Mouse (Mus musculus) right cerebral cortex, adult 2 months (tissue): Measurements from ENCODE around the gene Tsga10.

Experiments used
- DNase-seq, 2 experiments: peaks; one replicate each; pipeline ENCODE4 v3.0.0; 2021 to 2022; ENCODE audit warnings: low spot score in 2 of 2

Gene Tsga10

GRCm38 (mm10) chr1:37866286-37866685 lies at the start of gene Tsga10:
Gene Tsga10, minus strand, starts transcription at chr1:37866429.
- DNase-seq = no peak

GRCm38 (mm10) chr1:37912751-37913150 lies 46.5 kb upstream of the Tsga10 start:
- no peak for DNase-seq

GRCm38 (mm10) chr1:37903178-37903577 lies 36.9 kb upstream of the Tsga10 start:
- DNase-seq = peak; percentile 22 to 31

- DNase-seq = no peak
These were observed 34.1 kb upstream of the Tsga10 start for GRCm38 (mm10) chr1:37900288-37900687.

- no peak for DNase-seq
These were observed 33.6 kb upstream of the Tsga10 start for GRCm38 (mm10) chr1:37899816-37900215.

- no peak for DNase-seq
These were observed 28.4 kb upstream of the Tsga10 start for GRCm38 (mm10) chr1:37894606-37895005.

- DNase-seq = no peak
These were observed 25.2 kb upstream of the Tsga10 start for GRCm38 (mm10) chr1:37891400-37891799.

- DNase-seq = peak; percentile 91 to 95
These were observed 23.9 kb upstream of the Tsga10 start, which contains the start of the genes Mitd1 and Mrpl30 for GRCm38 (mm10) chr1:37890025-37890652. Gene Mitd1, minus strand, starts transcription at chr1:37890411. Gene Mrpl30, plus strand, starts transcription at chr1:37890477.

GRCm38 (mm10) chr1:37889206-37889605 lies 23.0 kb upstream of the Tsga10 start:
- no peak for DNase-seq

GRCm38 (mm10) chr1:37884451-37884850 lies 18.2 kb upstream of the Tsga10 start:
- DNase-seq = no peak

GRCm38 (mm10) chr1:37883411-37883810 lies 17.2 kb upstream of the Tsga10 start:
- DNase-seq = no peak

GRCm38 (mm10) chr1:37877736-37878460 lies 11.7 kb upstream of the Tsga10 start:
- DNase-seq = no peak

GRCm38 (mm10) chr1:37873157-37873556 lies 6.9 kb upstream of the Tsga10 start:
- no peak for DNase-seq

GRCm38 (mm10) chr1:37872131-37873067 lies 6.2 kb upstream of the Tsga10 start:
- DNase-seq = peak; percentile 78

- peak; percentile 27 to 46 for DNase-seq
These were observed 5.5 kb upstream of the Tsga10 start, which contains the start of gene Lipt1 for GRCm38 (mm10) chr1:37871704-37872103. Gene Lipt1, plus strand, starts transcription at chr1:37871738.

- DNase-seq = no peak
These were observed 3.1 kb upstream of the Tsga10 start for GRCm38 (mm10) chr1:37869362-37869761.

- DNase-seq = no peak
These were observed 2.4 kb upstream of the Tsga10 start for GRCm38 (mm10) chr1:37868640-37869039.

GRCm38 (mm10) chr1:37867684-37868322 lies 1.6 kb upstream of the Tsga10 start:
- DNase-seq = no peak

GRCm38 (mm10) chr1:37867056-37867455 lies 827 bp upstream of the Tsga10 start:
- peak; percentile 45 to 53 for DNase-seq

GRCm38 (mm10) chr1:37865401-37866215 lies 621 bp downstream of the Tsga10 start:
- no peak for DNase-seq
